Mouse (Mus musculus): Measurements from ENCODE around the gene Gcn1l1.
"Not testable (repeated sequence)": the region's sequence is repeated elsewhere in the genome, so short reads cannot be mapped to it uniquely, and the experiment has no call there.

GRCm38 (mm10) chr5:115518214-115518613, 46.8 kb upstream of the Gcn1l1 start:
- TF ChIP-seq CTCF (IDR thresholded peaks at IDR 0.05; ENCODE audit: borderline replicate concordance, extremely low read depth, insufficient read depth, insufficient read length); POLR2A (IDR thresholded peaks at IDR 0.05; ENCODE audit: borderline replicate concordance, extremely low read depth, insufficient read depth, insufficient read length, poor library complexity, severe bottlenecking): not testable (repeated sequence)
